Mouse (Mus musculus): ENCODE results near the gene Rftn2.

DNA sequence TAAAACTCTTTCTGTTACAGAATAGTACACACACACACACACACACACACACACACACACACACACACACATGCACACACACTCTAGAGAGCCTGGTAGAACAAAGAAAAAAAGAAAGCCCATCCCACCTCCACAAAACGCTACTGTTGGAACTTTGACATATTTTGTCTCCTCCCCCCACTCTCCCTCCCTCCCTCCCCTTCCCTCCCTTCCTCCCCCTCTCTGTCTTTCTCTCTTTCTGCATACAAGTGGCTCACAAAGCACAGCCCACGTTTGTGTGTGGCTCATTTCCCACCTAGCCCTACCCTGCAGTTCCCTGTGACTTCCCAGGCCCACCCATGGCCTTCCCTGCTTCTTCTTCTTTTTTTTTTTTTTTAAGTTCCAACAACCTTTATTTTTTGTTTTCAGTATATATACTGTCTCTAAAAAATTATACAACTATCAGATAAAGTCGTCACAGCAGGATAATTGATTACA, 52.0 kb downstream of the Rftn2 start:
- TF ChIP-seq CTCF (IDR thresholded peaks at IDR 0.05; ENCODE audit: borderline replicate concordance, extremely low read depth, insufficient read depth, insufficient read length) (no peak), POLR2A (IDR thresholded peaks at IDR 0.05; ENCODE audit: borderline replicate concordance, extremely low read depth, insufficient read depth, insufficient read length, poor library complexity, severe bottlenecking) (no peak)
